Mouse (Mus musculus) kidney, adult 9 months (tissue): ENCODE measurements around the gene Hrh1.
"Not testable (repeated sequence)": the region's sequence is repeated elsewhere in the genome, so short reads cannot be mapped to it uniquely, and the experiment has no call there.

Experiments used
- DNase-seq: peaks from one replicate; pipeline ENCODE4 v3.0.0; 2022

The Hrh1 gene

DNA sequence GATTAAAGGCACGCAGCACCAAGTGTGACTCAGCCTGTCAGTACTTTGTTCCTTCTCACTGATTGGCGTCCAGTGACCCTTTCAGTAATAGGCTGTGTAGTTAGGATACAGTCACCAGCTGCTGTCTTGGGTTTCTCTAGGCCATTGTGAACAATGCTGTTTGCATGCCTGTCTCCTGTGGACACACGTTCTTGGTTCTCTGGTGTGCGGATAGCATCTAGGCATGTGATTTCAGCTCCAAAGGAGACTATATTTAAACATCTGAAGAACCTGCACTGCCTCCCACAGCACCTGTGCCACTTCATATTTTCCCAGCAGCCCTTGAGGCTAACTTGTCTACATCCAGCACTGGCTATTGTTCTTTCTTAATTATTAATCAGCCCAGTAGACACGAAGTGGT is 75.8 kb downstream of the Hrh1 start:
- DNase-seq: no peak

GRCm38 (mm10) chr6:114474059-114474458 is 76.3 kb downstream of the Hrh1 start:
- no peak for DNase-seq

- DNase-seq: no peak
Measured at GRCm38 (mm10) chr6:114474911-114475310, 77.2 kb downstream of the Hrh1 start.

DNA sequence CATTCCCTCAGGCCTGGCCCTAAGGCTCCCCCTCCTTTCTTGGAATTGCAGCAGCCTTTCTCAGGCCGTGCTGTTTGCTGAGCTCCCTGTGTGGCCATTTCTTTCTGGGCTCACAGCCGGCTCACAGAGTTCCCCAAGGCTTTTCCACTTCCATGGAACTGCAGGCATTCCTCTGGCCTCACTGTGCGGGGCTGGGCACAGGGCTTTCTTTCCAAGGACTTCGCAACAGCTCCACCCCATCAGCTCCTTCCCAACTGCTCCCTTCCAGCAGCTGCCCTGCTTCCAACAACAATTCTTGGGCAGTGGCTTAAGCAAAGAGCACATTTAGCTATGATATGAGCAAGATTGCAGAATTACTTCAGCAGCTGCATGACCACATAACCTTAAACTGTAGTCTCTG is 81.0 kb downstream of the Hrh1 start:
- no peak for DNase-seq

- no peak for DNase-seq
Measured at GRCm38 (mm10) chr6:114479644-114480410, 82.1 kb downstream of the Hrh1 start.

DNA sequence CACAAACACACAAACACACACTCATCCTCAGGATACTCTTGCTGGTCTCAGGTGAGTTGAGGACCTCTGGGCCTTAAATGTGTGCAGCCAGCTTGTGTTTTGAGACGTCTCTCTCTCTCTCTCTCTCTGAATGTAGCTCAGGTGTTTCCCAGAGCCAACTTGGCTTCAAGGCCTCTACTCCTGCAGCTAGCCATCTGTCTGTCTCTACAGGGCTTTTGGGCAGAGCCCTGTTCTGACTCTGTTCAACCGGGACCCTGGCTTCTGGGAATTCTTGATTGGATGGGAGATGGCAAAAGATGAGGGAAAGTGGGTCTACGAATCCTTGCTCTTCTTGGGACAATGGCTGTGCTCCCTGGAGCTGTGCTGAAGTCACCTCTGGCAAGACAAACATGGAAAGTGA is 91.6 kb downstream of the Hrh1 start:
- no peak for DNase-seq

DNA sequence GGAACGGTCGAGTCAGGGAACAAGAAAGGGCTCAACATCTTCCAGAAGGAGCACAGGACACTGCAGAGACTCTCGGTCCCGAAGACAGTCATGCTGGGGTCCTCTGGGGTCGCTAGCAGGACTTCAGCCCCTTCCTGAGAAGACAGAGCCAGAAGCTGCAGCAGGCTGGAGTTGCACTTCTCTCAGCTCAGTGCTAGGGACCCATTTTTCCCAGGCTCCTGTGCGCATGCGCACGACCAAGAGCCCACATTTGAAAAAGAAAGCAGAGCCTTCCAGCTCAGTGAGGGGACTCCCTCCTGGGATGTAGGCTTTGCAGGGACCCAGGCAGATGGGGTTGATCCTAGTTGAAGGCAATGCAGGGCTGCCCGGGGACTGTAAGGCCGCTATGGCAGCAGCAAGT is 94.9 kb downstream of the Hrh1 start:
- not testable (repeated sequence) for DNase-seq

- peak; percentile 8 for DNase-seq
Measured at GRCm38 (mm10) chr6:114494987-114495386, 97.3 kb downstream of the Hrh1 start.

- not testable (repeated sequence) for DNase-seq
Measured at GRCm38 (mm10) chr6:114514038-114514437, 116.3 kb downstream of the Hrh1 start.

DNA sequence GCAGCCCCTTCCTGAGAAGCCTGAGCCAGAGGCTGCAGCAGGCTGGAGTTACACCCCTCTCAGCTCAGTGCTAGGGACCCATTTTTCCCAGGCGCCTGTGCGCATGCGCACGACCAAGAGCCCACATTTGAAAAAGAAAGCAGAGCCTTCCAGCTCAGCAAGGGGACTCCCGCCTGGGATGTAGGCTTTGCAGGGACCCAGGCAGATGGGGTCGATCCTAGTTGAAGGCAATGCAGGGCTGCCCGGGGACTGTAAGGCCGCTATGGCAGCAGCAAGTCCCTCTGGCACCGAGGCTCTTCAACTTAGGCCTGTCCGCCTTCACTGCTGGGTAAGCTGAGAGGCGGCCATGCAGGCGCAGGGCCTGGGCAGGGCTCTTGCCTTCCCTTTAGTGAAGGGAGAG is 131.0 kb downstream of the Hrh1 start:
- DNase-seq: peak; percentile 14
